Mouse (Mus musculus) heart, adult 2 months (tissue): ENCODE measurements around the gene Ngp. TPM values are rescaled to one million over a fixed set of nuclear protein-coding genes. Genes with fewer than 3 reads are reported as not detected.

ENCODE experiments used
- DNase-seq, 2 experiments: peaks; one replicate each; pipeline ENCODE4 v3.0.0; 2021
- H3K27ac ChIP-seq: fragments of 200-600 bp; 2 replicates; pipeline ENCODE4 v1.8.1; 2022
- H3K27me3 ChIP-seq: fragments of 200-500 bp; 2 replicates; pipeline ENCODE4 v1.6.1; 2012; ENCODE audit warnings: mild to moderate bottlenecking, low read length, inconsistent platforms, mixed read lengths; ENCODE audit not compliant: control insufficient read depth, insufficient read depth
- H3K36me3 ChIP-seq: fragments of 200-500 bp; 2 replicates; pipeline ENCODE4 v1.6.1; 2012; ENCODE audit warnings: low read length, inconsistent platforms; ENCODE audit not compliant: control insufficient read depth, insufficient read depth
- H3K4me1 ChIP-seq: fragments of 200-500 bp; 2 replicates; pipeline ENCODE4 v1.6.1; 2011; ENCODE audit warnings: low read length; ENCODE audit not compliant: control insufficient read depth, insufficient read depth
- H3K4me3 ChIP-seq: fragments of 200-600 bp; 2 replicates; pipeline ENCODE4 v1.8.1; 2022
- H3K79me2 ChIP-seq: fragments of 200-500 bp; replicated peaks from 2 replicates; pipeline ENCODE4 v1.6.1; 2012; ENCODE audit warnings: mild to moderate bottlenecking, inconsistent platforms, low read length, moderate library complexity, mixed read lengths; ENCODE audit not compliant: control insufficient read depth, insufficient read depth
- H3K9ac ChIP-seq: fragments of 200-500 bp; 2 replicates; pipeline ENCODE4 v1.6.1; 2012; ENCODE audit warnings: low read depth, mild to moderate bottlenecking, control low read depth, inconsistent platforms, low read length, mixed read lengths
- CTCF ChIP-seq: fragments of 200-600 bp; IDR thresholded peaks from 2 replicates; pipeline ENCODE4 v1.8.1; 2022; ENCODE audit warnings: antibody characterized with exemption, mild to moderate bottlenecking, moderate library complexity
- EP300 ChIP-seq: fragments of 200-500 bp; IDR thresholded peaks from 2 replicates; pipeline ENCODE4 v1.6.1; 2011; ENCODE audit warnings: low read depth, low read length, control low read depth; ENCODE audit not compliant: insufficient read depth
- POLR2A ChIP-seq: fragments of 200-500 bp; IDR thresholded peaks from 2 replicates; pipeline ENCODE4 v1.6.1; 2011; ENCODE audit warnings: mild to moderate bottlenecking, low read depth, low read length, control low read depth; ENCODE audit not compliant: insufficient read depth
- WGBS: fragments of 180-500 bp; shearing (Covaris S2); methylation state at CpG from one replicate; pipeline ENCODE4 v1.1.7; 2018; 5-methylcytosine and 5-hydroxymethylcytosine counted together
- intact Hi-C: fragments of 180-260 bp; cut with DNase I; formaldehyde crosslinking; loops from one replicate; pipeline ENCODE4 v1.15.1; 2025
- polyA plus RNA-seq: library from polyadenylated mRNA; depleted of rRNA; stranded (reverse); fragments of >200 nt; gene quantifications from 2 replicates; pipeline ENCODE4 v1.2.3, GENCODE M21; 2012
- total RNA-seq, 2 experiments: library from RNA; stranded (reverse); gene quantifications; 2 replicates each; pipeline ENCODE4 v1.2.3; 2021

Gene Ngp
- total and polyA plus RNA-seq, 3 experiments, result 0.96 TPM; not detected in 2

- no peaks in the 10 kb centered on the region for H3K36me3 ChIP-seq
- no peaks in the 10 kb centered on the region; the same call in 1 of the 2 replicates for H3K79me2 ChIP-seq
- H3K27me3 ChIP-seq, result no peaks in the 10 kb centered on the region
- DNase-seq, result peak in 1 of 2 experiments; percentile 42
- H3K27ac ChIP-seq, result no peak overlapping the region; the same call in 1 of the 2 replicates
- H3K9ac ChIP-seq, result no peak overlapping the region
- intact Hi-C loops, result no loop called here
- 23% methylated on average over 2 of the region's 2 CpGs for WGBS
- H3K4me1 ChIP-seq, result peaks cover 3% of the 10 kb centered on the region; the same call in 1 of the 2 replicates
- H3K4me3 ChIP-seq, result no peak overlapping the region
- TF ChIP-seq POLR2A (no peak), EP300 (no peak), CTCF (no peak)
Measured at GRCm38 (mm10) chr9:110459145-110459727, 39.7 kb downstream of the Ngp start.

GRCm38 (mm10) chr9:110460884-110461815 is 41.6 kb downstream of the Ngp start:
- H3K9ac ChIP-seq, result no peak overlapping the region
- 81% methylated on average over 18 of the region's 18 CpGs for WGBS
- H3K27me3 ChIP-seq, result no peaks in the 10 kb centered on the region
- no peak for TF ChIP-seq EP300
- no peak for TF ChIP-seq POLR2A
- TF ChIP-seq CTCF, result no peak
- no peaks in the 10 kb centered on the region; the same call in 1 of the 2 replicates for H3K79me2 ChIP-seq
- no peaks in the 10 kb centered on the region for H3K36me3 ChIP-seq
- H3K27ac ChIP-seq, result no peak overlapping the region
- intact Hi-C loops, result no loop called here
- H3K4me1 ChIP-seq, result peaks cover 3% of the 10 kb centered on the region; the same call in 1 of the 2 replicates
- no peak for DNase-seq
- no peak overlapping the region for H3K4me3 ChIP-seq

GRCm38 (mm10) chr9:110462321-110462720 is 42.8 kb downstream of the Ngp start:
- Histone ChIP-seq H3K36me3 (no peaks in the 10 kb centered on the region), H3K4me1 (peaks cover 3% of the 10 kb centered on the region; the same call in 1 of the 2 replicates), H3K4me3 (no peak overlapping the region), H3K27ac (no peak overlapping the region), H3K79me2 (no peaks in the 10 kb centered on the region; the same call in 1 of the 2 replicates), H3K27me3 (no peaks in the 10 kb centered on the region), H3K9ac (no peak overlapping the region)
- intact Hi-C loops, result no loop called here
- TF ChIP-seq EP300 (no peak), CTCF (no peak), POLR2A (no peak)
- 72% methylated on average over 7 of the region's 7 CpGs for WGBS
- DNase-seq, result no peak

- WGBS, result 90% methylated on average over 6 of the region's 6 CpGs
- intact Hi-C loops, result no loop called here
Measured at GRCm38 (mm10) chr9:110463983-110464591, 44.5 kb downstream of the Ngp start.

GRCm38 (mm10) chr9:110465336-110465735 is 45.8 kb downstream of the Ngp start:
- WGBS, result 94% methylated on average over 6 of the region's 6 CpGs
- TF ChIP-seq POLR2A, result no peak
- H3K9ac ChIP-seq, result no peak overlapping the region
- intact Hi-C loops, result no loop called here
- H3K36me3 ChIP-seq, result no peaks in the 10 kb centered on the region
- no peaks in the 10 kb centered on the region for H3K27me3 ChIP-seq
- H3K79me2 ChIP-seq, result no peaks in the 10 kb centered on the region; the same call in 1 of the 2 replicates
- H3K27ac ChIP-seq, result no peak overlapping the region
- no peak for DNase-seq
- no peaks in the 10 kb centered on the region for H3K4me1 ChIP-seq
- H3K4me3 ChIP-seq, result no peak overlapping the region

More at GRCm38 (mm10) chr9:110463983-110464591, 44.5 kb downstream of the Ngp start:
- Histone ChIP-seq H3K79me2 (no peaks in the 10 kb centered on the region; the same call in 1 of the 2 replicates), H3K27me3 (no peaks in the 10 kb centered on the region), H3K27ac (no peak overlapping the region), H3K4me3 (no peak overlapping the region), H3K36me3 (no peaks in the 10 kb centered on the region), H3K9ac (no peak overlapping the region), H3K4me1 (no peaks in the 10 kb centered on the region)
- TF ChIP-seq POLR2A, result no peak
- TF ChIP-seq CTCF, result no peak
- TF ChIP-seq EP300, result no peak
- no peak for DNase-seq
